Mouse (Mus musculus) common myeloid progenitor, adult 5-6 weeks (primary cell): ENCODE results near the gene Mlkl. TPM values are rescaled to one million over a fixed set of nuclear protein-coding genes. Genes with fewer than 3 reads are reported as not detected.
A peak's percentile ranks its signal among the peaks of the same experiment; 100 is the strongest.

Experiments
- ATAC-seq: replicated peaks from 2 replicates; pipeline ENCODE4 v1.8.0; 2016; ENCODE audit warnings: low read depth, mild to moderate bottlenecking, moderate TSS enrichment, inconsistent platforms; ENCODE audit not compliant: poor library complexity, severe bottlenecking
- total RNA-seq: library from RNA; stranded (forward); fragments of 200-1000, 187-1606 nt; gene quantifications from 2 replicates; pipeline ENCODE4 v1.2.3, GENCODE M21; 2017

Mlkl gene
- total RNA-seq: 54.8 and 65.4 TPM in 2 replicates

DNA sequence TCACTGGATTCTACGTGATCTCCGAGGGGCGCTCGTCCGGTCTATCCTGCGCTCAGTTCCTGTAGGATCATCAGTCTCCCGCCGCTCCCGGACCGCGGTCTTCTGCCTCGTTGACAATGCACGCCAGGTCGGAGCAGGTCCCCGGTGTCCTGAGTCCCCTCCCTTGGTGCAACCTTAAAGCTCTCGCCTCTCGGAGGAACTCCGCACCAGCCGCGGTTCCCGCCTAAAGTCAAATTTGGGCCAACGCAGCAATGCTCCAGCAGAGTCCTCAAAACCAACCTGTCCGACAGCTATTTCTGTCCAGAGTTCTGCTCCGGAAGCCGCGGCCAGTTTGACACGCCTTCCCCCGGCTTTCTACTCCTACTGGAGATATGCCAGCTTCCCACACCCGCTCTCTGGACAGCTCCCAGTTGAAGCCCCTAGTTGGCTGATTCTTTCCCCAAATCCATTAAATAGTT lies at the start of gene Mlkl:
Gene Mlkl, minus strand, starts transcription at position 288 of the 458 bp plus-strand sequence.
- ATAC-seq: peak; percentile 57

DNA sequence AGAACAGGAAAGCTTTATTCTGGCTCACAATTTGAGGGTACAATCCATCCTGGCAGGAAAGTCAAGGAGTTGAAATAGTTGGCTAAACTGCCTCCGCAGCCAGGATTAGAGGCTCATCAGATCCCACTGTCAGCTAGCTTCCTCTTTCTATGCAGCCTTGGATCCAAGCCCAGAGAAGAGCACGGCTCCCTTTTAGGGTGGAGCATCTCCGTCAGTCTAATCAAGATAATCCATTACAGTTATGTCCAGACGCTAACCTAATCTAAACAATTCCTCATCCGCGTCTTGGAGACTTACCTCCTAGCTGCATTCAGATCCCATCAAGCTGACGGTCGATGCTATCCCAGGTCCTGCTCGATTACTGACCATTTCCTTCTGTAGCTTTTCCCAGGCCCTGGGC lies 47.9 kb upstream of the Mlkl start:
- ATAC-seq: 0 out of 2 replicates have a peak, but pooled peaks have one; percentile 45

DNA sequence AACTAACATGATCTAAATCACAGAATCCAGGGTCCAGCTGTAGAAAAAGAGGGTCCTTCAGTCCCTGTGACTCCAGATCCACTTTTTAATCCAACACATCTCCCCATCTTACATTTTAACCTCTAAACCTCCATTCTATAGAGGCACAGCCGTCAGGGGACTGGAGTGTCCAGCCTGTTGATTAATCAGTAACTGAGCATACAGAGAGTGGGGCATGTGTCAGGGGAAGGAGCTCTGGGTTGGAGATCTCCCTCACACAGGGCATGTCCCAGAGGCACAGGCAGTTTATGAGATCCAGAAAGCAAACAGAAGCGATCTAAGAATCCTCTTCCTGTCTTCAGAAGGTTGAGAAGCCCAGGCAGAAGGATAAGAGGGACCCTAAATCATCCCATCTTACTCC lies 46.7 kb upstream of the Mlkl start:
- no peak for ATAC-seq

DNA sequence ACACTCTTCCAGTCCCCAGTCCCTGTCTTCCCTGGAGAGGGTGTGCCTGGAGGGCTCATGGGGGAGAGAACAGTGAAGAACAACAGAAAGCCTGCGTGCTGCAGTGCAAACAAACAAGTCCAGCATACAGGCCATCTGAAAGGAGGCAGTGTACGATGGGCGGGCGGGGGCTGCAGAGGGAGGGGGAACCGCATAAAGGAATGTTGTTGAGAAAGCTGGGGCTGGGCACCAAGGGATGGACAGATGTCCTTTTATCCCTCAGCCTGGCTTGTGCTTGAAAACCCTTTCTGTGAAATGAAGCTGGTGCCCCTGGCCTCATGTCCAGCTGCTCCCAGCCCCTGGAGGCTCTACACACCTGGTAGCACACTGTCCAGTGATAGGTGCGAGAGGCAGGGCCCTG lies 37.2 kb upstream of the Mlkl start:
- ATAC-seq: no peak

DNA sequence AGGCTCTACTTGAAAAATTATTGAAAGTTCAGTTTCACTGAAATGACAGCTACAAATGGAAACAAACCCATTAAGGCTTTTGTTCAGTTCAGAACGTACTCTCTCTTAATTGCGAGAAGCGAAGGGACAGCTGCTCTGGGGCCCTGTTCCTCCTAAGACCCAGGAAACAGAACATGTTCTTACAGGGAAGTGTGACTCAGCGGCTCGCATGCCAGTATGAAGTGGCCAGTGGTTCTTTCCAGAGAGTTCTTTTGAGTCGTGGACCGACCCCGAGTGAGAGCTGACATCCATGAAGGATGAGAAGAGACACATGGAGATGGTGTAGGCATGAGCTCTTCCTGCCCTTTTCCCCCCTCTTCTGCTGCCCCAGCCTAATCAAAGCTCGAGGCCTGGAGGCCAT lies 31.7 kb upstream of the Mlkl start:
- ATAC-seq: no peak

DNA sequence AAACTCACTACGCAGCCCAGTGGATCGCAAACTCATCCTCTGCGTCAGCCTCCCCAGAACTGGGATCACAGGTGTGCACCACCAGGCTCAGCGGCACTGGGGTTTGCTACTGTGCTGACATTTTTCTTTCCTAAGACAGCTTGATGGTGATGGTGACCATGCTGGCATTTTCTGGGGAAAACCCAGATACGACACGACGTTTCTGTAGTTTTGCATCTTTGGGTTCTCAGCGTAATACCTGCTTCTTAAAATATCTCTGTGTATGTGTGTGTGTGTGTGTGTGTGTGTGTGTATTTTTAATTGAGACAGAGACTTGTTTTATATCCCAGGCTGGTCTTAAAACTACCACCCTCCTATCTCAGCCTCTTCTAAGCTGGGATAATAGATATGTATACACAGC lies 29.4 kb upstream of the Mlkl start:
- no peak for ATAC-seq

DNA sequence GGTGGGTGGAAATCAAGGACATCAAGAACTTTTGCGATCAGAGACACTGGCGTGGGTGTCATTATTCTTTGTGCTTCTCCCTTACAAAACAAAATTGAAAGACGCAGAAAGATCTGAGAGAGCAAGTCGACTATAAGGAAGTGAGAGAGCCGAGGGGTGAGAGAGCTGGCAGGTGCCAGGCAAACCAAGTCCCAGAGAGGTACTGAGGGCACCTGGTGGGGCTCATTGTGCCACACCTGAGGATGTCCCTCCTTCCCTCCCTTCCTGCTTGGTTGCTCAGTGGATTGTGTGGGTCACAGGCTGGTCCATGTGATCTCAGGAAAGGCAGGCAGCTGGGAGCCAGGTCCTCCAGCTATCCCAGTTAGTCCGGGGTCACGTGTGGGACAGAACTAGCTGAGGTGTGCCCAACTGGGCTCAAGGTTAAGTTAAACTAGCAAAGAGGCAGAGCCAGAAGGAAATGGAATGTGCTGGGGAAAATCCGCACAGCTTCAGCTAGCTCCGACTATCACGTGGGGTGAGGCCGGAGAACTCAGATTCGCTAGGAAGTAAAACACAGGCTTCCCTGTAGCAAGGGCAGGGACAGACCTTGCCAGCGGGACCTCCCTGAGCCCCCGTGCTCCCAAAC lies 28.7 kb upstream of the Mlkl start:
- no peak for ATAC-seq

DNA sequence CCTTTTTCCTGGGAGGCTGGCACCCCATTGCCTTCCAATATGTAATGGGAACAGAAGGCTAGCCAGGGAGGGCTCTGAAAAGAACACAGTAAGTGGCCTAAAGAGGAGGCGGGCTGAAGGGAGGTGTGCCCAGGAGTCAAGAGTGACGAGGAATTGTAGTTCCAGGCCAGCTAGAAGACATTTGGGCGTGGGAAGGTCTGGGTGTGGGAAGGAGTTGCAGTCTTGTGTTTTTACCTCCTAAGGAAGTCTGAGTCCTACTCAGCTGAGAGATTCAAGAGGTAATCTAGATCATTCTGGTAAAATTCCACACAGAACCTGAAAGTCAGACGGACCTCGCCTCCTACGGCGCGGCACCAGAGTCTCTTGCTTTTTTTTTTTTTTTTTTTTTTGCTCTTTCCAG lies 25.5 kb upstream of the Mlkl start:
- ATAC-seq: no peak

DNA sequence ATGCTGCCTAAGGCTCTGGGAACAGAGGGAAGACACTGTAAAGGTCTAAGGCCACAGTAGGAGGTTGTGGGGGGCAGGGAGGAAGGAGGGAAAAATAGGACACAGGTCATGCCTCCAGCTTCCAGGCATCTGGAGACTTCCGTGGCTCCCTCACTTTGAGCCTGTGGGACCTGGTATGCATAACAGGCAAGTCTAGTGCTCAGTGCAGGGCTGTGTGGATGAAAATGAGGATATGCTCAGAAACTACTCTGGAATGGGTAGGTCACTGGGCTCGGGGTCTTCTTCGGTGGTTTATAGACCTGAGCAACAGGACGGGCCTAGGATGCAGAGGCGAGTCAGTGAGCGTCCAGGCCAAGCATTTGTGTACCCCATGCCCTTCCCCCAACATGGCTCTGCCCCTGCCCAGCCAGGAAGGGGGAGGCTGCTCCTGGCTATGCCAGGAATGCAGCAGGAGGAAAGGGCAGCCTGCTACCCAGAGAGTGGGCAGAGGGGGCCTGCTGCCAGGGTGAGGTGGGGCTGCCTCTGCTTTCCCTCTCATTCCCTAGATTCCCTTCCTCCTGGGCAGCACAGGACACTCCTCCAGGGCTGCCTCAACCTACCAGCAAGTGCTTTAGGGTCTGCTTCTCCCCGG lies 22.7 kb upstream of the Mlkl start:
- ATAC-seq: no peak

DNA sequence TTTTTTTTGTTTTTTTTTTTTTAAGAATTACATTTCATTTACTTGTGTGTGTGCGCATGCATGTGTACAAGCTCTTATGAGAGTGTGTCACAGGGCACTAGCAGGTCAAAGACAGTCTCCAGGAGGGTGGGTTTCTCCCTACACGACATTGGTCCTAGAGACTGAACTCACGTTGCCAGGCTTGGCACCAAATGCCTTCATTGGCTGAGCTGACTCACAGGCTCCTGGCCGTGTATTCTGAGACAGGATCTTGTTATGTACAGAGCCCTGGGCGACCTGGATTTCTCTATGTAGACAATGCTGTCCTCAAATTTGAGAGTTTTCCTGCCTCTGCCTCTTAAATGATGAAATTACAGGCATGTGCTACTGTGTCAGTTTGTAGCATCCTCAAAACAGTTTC lies 22.0 kb upstream of the Mlkl start:
- no peak for ATAC-seq

DNA sequence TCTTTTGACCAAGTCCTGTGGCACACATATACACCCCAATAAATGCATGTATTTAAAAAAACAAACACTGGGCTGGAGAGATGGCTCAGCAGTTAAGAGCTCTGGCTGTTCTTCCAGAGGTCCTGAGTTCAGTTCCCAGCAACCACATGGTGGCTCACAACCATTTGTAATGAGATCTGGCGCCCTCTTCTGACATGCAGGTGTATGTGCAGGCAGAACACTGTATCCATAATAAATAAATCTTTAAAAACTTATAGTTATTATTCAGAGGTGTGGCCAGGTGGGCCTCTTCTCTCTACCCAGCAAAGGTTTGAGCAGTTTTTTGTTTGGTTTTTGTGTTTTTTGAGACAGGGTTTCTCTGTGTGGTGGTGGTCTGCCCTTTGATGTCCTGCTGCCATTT lies 20.9 kb upstream of the Mlkl start:
- no peak for ATAC-seq

DNA sequence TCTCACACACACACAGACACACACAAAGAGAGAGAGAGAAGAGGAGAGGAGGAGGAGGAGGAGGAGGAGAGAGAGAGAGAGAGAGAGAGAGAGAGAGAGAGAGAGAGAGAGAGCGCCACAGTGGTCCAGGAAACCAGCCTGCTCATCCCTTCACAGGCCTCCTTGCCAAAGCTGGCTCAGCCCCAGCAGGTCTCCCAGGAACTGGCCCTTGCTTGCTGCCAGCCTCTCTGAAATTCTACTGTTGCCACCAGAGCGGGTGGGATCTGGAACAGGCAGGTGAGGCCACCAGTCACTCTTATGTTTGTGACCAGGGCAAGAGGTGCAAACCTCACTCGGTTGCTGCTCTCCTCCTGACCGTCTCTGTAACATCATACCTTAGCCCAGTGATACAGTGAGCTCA lies 19.5 kb upstream of the Mlkl start:
- ATAC-seq: no peak

DNA sequence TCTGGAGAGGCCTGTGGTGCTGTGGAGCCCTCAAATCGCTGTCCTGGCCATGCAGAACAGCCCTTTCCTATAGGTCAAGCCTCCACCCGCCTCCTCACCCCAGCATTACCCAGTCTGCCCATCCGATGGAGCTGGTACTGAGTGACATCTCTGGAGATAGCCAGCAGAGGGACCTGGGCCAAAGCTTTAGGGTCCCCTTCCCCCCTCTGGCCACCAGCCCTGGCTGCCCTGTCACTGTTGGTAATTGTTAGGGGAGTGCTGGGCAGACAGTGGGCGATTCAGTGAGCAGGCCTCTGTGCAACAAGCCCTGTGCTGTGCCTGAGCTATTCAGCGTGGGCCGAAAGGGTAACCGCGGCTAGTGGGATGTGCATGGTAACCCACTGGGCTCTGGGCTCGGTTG lies 15.5 kb upstream of the Mlkl start:
- ATAC-seq: no peak

DNA sequence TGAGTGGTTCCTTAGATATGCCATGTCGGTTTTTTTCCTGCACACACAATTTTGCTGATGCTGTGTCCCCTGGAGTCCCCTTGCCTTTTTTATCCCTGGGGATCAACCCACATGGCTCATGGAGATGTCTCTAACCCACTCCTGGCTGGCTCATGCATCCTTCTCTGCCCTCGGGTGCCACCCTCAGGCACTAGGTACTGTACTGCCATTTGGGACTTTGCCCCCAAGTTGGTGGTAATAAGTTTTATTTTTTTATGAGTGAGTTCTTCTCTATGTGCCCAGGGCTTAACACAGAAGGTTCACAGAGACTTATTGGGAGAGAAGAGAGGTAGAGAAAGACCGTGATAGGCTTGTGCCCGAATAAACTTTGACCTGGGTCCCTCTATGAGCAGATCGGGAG lies 14.3 kb upstream of the Mlkl start:
- no peak for ATAC-seq

DNA sequence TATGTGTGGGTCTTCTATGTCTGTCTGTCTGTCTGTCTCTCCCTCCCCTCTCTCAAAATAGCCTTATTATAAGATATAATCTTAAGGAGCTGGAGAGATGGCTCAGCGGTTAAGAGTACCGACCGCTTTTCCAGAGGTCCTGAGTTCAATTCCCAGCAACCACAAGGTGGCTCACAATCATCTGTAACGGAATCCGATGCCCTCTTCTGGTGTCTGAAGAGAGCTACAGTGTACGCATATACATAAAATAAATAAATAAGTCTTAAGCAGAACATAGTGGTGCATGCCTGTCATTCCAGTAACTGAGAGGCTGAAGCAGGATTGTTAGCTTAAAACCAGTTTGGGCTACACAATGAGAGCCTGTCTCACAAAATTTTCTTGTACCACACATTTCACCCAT lies 12.6 kb upstream of the Mlkl start:
- ATAC-seq: no peak

DNA sequence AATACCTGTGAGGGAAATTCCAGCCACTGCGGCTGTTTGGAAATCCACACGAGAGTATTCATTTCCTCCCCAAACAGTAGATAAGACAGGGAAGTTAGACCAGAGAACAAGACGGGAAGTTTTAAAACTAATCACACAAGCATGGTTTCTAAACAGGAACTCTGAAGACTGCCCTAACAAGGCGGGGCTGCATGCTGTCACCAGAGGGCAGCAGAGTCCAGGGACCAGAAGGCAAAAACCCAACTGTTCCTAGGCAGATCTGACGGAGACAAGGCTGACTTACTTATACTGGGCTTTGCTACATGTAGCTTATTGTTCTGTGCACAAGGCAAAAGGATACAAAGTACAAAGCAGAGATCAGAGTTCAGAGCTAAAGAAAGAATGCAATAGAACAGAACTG lies 5.2 kb upstream of the Mlkl start:
- peak; percentile 87 for ATAC-seq

DNA sequence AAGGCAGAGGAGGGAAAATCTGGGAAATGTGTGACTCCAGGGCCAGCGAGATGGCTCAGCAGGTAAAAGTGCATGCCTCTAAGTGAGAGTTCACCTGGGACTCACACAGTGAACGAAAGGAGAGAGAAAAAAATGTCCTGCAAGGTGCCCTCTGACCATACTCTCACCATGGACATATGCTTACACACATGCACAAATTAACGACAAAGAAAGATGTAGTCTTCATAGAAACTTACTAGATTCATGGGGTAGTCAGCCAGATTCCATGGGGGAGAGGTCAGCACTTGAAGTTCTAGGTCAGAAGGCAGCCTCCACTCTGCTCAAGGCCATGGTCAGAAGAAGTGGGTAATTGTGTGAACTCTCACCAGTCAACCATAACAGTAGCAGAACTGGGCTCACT lies 2.2 kb upstream of the Mlkl start:
- no peak for ATAC-seq

DNA sequence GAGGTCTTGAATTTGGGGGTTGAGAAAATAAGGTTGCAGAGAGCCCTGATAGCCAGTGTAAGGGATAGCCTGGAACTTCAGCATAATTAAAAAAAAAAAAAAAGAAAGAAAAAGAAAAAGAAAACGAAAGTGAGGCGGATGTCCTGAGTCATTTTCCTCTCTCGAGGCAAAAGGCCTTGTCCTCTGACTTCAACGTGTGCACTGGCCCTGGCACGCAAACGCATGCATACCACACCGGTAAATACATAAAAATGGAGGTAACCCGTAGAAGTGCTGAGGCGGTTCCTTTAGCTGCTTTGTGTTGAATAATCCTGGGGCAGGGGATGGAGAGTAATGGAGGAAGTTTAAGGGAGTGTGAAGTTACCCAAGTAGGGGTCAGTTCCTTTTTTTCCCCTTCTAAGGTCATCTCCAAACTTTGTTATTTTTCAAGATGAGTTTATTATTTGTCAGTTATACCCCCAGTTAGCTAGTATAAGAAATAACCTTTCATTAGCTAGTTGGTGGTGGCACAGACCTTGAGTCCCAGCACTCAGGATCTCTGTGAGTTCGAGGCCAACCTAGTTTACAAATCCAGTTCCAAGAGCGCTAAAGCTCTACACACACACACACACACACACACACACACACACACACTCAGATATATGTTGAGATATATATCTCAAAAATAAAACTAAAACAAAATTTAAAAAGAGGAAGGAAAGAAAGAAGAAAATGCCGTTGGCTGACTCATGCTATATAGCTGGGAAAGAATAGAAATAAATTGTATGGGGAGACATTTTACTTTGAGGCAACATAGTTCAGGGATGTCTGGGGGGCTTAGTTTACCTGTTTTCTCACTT lies 612 bp upstream of the Mlkl start:
- peak; percentile 43 for ATAC-seq

DNA sequence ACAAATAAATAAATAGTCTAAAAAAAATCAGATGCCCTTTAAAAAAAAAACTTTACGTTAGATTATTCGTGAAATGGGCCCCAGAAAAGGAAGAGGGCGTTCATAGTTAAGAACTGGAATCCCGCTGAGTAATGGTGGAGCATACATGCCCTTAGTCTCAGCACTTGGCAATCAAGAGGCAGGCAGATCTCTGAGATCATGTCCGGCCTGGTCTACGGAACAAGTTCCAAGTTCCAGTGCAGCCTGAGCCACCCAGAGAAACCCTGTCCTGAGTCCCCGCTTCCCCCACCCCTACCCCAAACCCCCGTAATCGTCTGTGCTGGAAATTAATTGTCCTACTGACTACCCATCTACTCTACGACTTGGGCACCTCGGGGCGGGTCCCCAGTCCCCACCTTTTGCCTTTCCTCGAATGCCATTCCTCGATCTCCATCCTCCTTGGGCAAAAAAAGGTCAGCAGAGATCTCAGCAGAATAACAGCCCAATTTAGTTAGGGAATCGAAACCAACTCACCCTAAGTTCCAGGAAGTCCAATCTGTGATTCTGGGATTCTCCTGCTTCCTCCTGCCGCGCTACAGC lies 577 bp downstream of the Mlkl start:
- ATAC-seq: peak; percentile 62

DNA sequence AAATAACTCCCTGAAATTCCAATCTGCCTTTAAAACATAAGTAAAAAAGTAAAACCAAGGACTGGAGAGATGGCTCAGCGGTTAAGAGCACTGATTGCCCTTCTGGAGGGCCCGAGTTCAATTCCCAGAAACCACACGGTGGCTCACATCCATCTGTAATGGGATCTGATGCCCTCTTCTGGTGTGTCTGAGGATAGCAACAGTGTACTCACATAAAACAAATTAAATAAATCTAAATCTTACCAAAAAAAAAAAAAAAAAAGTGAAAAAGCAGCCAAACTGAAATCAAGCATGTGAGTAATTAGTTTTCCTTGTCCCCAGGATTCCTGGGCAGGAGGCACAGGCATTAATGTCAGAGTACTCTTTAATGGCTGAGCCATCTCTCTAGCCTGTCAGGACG lies 1.3 kb downstream of the Mlkl start:
- no peak for ATAC-seq

DNA sequence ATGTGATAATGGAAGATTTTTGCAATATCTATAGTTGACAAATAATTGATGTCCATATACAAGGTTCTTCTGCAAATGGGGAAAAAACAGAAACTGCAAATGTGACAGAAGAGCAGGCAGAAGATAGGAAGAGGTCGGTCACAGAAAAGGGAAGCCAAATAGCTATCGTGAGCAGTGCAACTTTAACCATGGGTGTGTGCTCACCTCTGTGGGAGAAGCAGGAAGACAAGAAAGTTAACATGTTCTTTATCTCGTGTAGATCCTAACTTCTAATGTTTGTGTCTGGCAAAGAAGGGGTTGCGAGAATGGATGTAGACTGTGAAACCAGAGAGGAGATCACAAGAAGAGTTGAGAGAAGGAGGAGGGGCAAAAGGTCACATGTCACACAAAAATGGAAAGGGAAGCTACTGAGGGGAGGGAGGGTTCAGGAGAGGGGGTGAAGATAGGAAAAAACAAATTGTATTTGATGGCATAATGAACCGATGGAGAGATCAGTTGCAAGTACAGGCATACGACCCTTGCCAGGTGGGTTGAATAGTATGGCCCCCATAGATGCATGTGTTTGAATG lies 12.7 kb downstream of the Mlkl start:
- no peak for ATAC-seq
